ENCODE assay signal across 11 mouse cellular contexts in the genomic region with DNA sequence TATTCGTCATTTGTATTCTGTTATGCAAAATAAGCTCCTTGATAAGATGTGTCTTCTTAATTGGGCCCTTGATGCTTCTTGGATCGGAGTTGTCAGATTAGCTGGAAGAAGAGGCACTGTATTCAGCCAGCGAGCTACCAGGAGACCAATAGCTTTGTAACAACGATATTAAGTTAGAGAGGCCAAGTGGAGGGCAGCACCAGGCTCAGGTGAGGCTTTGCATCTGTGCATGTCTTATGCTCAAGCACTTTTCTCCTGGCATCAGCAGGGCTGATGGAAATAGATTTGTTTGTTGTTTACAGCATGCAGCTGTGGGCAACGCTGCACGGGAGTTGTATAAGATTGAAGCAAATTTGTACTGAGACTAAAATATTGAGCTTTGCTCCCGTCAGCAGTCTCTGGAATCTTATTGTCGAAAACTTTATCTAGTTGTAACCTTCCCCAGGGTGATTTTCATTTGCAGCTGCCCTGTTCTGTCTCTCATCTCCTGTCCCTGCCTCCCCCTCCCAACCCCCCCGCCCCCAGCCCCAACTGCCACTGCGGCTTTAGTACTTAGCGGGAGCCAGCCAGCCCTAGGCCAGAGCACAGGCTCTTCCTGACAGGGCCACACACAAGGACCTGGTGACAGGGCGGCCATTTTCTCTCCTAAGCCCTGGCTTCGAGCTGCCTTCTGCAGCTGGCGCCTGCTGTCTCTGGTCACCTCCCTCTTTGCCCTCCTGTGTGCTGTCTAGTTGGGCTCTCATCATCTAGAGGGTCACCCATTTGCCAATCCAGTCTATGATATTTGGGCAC.
DNase-seq lines count a peak whose midpoint lies in the region; ATAC-seq and TF ChIP-seq lines count a peak whose summit lies in the region.
"Had no signal": no experiment of that assay in that cellular context is flagged by ENCODE, and none has a peak within 500 bp of the region (broad histone marks: within the 10 kb centered on the region; RNA-seq: fewer than 3 reads in every experiment).

No protein-coding gene starts in this region.

- TF ChIP-seq CTCF in lung, embryonic 14.5 days (IDR thresholded peaks at IDR 0.05; ENCODE audit: low read depth), result no peak

- H3K9me3 ChIP-seq in heart, embryonic 12.5 days (replicated peaks), result no peaks in the 10 kb centered on the region; the same call in 1 of the 2 replicates
- H3K9me3 ChIP-seq in lung, embryonic 14.5 days (ENCODE audit: low read depth, low read length), result no peaks in the 10 kb centered on the region
- no peaks in the 10 kb centered on the region for H3K9me3 ChIP-seq in limb, embryonic 13.5 days
- no peaks in the 10 kb centered on the region for H3K9me3 ChIP-seq in neural tube, embryonic 15.5 days (replicated peaks)
- H3K9me3 ChIP-seq: liver, embryonic 13.5 days had no signal

- no peak overlapping the region for H3K4me3 ChIP-seq in heart, embryonic 12.5 days
- no peak overlapping the region for H3K4me3 ChIP-seq in lung, embryonic 14.5 days (ENCODE audit: low read depth, low read length)
- H3K4me3 ChIP-seq in limb, embryonic 13.5 days, result no peak overlapping the region
- H3K4me3 ChIP-seq in neural tube, embryonic 15.5 days (replicated peaks), result no peak overlapping the region
- H3K4me3 ChIP-seq: liver, embryonic 13.5 days; megakaryocyte, embryonic 14.5 days had no signal

- H3K27ac ChIP-seq in heart, embryonic 12.5 days (ENCODE audit: poor library complexity, severe bottlenecking), result no peak overlapping the region
- H3K27ac ChIP-seq in lung, embryonic 14.5 days (ENCODE audit: low read depth), result no peak overlapping the region
- H3K27ac ChIP-seq in limb, embryonic 13.5 days, result peak overlapping the region; percentile 35; the same call in 1 of the 2 replicates
- H3K27ac ChIP-seq in neural tube, embryonic 15.5 days (replicated peaks), result peak overlapping the region; percentile 82
- H3K27ac ChIP-seq: liver, embryonic 13.5 days had no signal

- 46% methylated on average over 14 of the region's 14 CpGs for WGBS in heart, embryonic 12.5 days
- 50% methylated on average over 14 of the region's 14 CpGs for WGBS in lung, embryonic 14.5 days
- WGBS in limb, embryonic 13.5 days, result 41% methylated on average over 14 of the region's 14 CpGs
- 48% methylated on average over 14 of the region's 14 CpGs for WGBS in neural tube, embryonic 15.5 days

- no peak for DNase-seq in heart, postnatal 4 days
- no peak for DNase-seq in lung, embryonic 14.5 days
- DNase-seq in lung, adult 18-20 months, result no peak
- no peak for DNase-seq in lung, postnatal 4 days
- no peak for DNase-seq in cerebellum, adult 9-10 months
- DNase-seq: kidney, adult 8-10 months; liver, embryonic 13.5 days had no signal

- ATAC-seq in heart, embryonic 12.5 days (ENCODE audit: insufficient number of reproducible peaks, low FRiP score), result 0 out of 2 replicates have a peak, but pooled peaks have one; percentile 36
- ATAC-seq in lung, embryonic 14.5 days (ENCODE audit: insufficient read depth), result peak; percentile 49; the same call in 1 of the 2 replicates
- peak; percentile 76 for ATAC-seq in limb, embryonic 13.5 days (ENCODE audit: low FRiP score, low read depth)
- peak; percentile 84 for ATAC-seq in neural tube, embryonic 15.5 days (ENCODE audit: low FRiP score)

- H3K9ac ChIP-seq in heart, embryonic 12.5 days, result no peak overlapping the region
- H3K9ac ChIP-seq in lung, embryonic 14.5 days, result no peak overlapping the region
- no peak overlapping the region for H3K9ac ChIP-seq in limb, embryonic 13.5 days
- H3K9ac ChIP-seq in neural tube, embryonic 15.5 days (replicated peaks), result no peak overlapping the region
- H3K9ac ChIP-seq: liver, embryonic 13.5 days had no signal

- H3K4me2 ChIP-seq in heart, embryonic 12.5 days, result no peak overlapping the region
- H3K4me2 ChIP-seq in lung, embryonic 14.5 days, result no peak overlapping the region
- H3K4me2 ChIP-seq in limb, embryonic 13.5 days (replicated peaks), result no peak overlapping the region
- no peak overlapping the region for H3K4me2 ChIP-seq in neural tube, embryonic 15.5 days
- H3K4me2 ChIP-seq: liver, embryonic 13.5 days had no signal

- H3K4me1 ChIP-seq in heart, embryonic 12.5 days (replicated peaks), result peaks cover 16% of the 10 kb centered on the region
- 0 out of 2 replicates have a peak, but pooled peaks cover 5% of the 10 kb centered on the region for H3K4me1 ChIP-seq in lung, embryonic 14.5 days (ENCODE audit: insufficient read depth)
- peaks cover 30% of the 10 kb centered on the region for H3K4me1 ChIP-seq in limb, embryonic 13.5 days
- H3K4me1 ChIP-seq in neural tube, embryonic 15.5 days, result peaks cover 43% of the 10 kb centered on the region
- H3K4me1 ChIP-seq: liver, embryonic 13.5 days; megakaryocyte, embryonic 14.5 days had no signal

- no peaks in the 10 kb centered on the region for H3K27me3 ChIP-seq in heart, embryonic 12.5 days (replicated peaks)
- H3K27me3 ChIP-seq in lung, embryonic 14.5 days (ENCODE audit: insufficient read depth, low read length), result no peaks in the 10 kb centered on the region
- no peaks in the 10 kb centered on the region for H3K27me3 ChIP-seq in limb, embryonic 13.5 days
- no peaks in the 10 kb centered on the region for H3K27me3 ChIP-seq in neural tube, embryonic 15.5 days (replicated peaks)
- H3K27me3 ChIP-seq: liver, embryonic 13.5 days; megakaryocyte, embryonic 14.5 days had no signal

- no peaks in the 10 kb centered on the region for H3K36me3 ChIP-seq in heart, embryonic 12.5 days
- H3K36me3 ChIP-seq in lung, embryonic 14.5 days (ENCODE audit: insufficient read depth), result no peaks in the 10 kb centered on the region
- H3K36me3 ChIP-seq in limb, embryonic 13.5 days, result no peaks in the 10 kb centered on the region
- H3K36me3 ChIP-seq in neural tube, embryonic 15.5 days, result no peaks in the 10 kb centered on the region
- H3K36me3 ChIP-seq: liver, embryonic 13.5 days had no signal

Comparison
In these comparisons a context has a peak if more than half of its experiments do, and no peak if none do; other contexts are left out.
1. H3K27ac ChIP-seq: peak in limb, embryonic 13.5 days (single experiment) and neural tube, embryonic 15.5 days (single experiment); none in heart, embryonic 12.5 days (single experiment) and lung, embryonic 14.5 days (single experiment).
2. Peak in every context shown above with its lines, with median percentiles within 50 percentile points of each other: ATAC-seq.